20 mouse cellular contexts compared by ENCODE assay signal in the genomic region with DNA sequence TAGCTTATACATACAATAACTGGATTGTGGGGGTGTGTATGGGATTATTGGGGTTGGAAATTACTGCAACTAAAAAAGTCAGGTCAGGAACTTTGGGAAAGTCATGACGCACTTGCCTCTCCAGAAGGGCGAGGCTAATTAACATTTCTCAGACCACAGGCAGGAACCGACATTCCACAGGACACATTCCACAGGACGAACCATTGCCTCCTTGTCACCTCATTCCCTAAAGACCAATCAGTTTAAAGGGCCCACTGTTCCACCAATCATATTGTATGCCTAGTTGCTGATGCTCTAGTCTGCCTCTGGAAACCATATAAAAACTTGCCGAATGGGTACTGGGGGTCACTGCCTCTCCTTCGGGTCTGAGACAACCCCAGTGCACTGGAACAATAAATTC.
DNase-seq lines count a peak whose midpoint lies in the region.
"Had no signal": no experiment of that assay in that cellular context is flagged by ENCODE, and none has a peak within 500 bp of the region (broad histone marks: within the 10 kb centered on the region; RNA-seq: fewer than 3 reads in every experiment).

No protein-coding gene starts in this region.

- no peaks in the 10 kb centered on the region for H3K36me3 ChIP-seq in hindbrain, embryonic 10.5 days
- H3K36me3 ChIP-seq: embryonic facial prominence, embryonic 10.5 days; embryonic facial prominence, embryonic 12.5 days; forebrain, embryonic 15.5 days had no signal

- H3K27ac ChIP-seq in hindbrain, embryonic 10.5 days: no peak overlapping the region
- H3K27ac ChIP-seq: embryonic facial prominence, embryonic 10.5 days; embryonic facial prominence, embryonic 12.5 days; forebrain, embryonic 13.5 days; forebrain, embryonic 15.5 days had no signal

- no peaks in the 10 kb centered on the region for H3K9me3 ChIP-seq in hindbrain, embryonic 10.5 days
- H3K9me3 ChIP-seq: embryonic facial prominence, embryonic 10.5 days; embryonic facial prominence, embryonic 12.5 days; forebrain, embryonic 13.5 days; forebrain, embryonic 15.5 days had no signal

- 84% methylated on average over 6 of the region's 6 CpGs for WGBS in hindbrain, embryonic 10.5 days

- H3K4me1 ChIP-seq in hindbrain, embryonic 10.5 days (replicated peaks): no peaks in the 10 kb centered on the region
- H3K4me1 ChIP-seq: forebrain, embryonic 13.5 days; forebrain, embryonic 15.5 days had no signal

- DNase-seq in heart, adult 11 months: peak; percentile 61
- DNase-seq in heart, postnatal 10 days: no peak
- peak; percentile 24 for DNase-seq in 3134 (ENCODE audit: extremely low read depth, insufficient read length, low spot score)
- peak; percentile 76 for DNase-seq in ES-CJ7 (ENCODE audit: low read depth, low spot score)
- peak; percentile 88 for DNase-seq in ZHBTc4 (ENCODE audit: low read depth, low spot score)
- DNase-seq in kidney, adult 11 months: no peak
- no peak for DNase-seq in hindbrain, embryonic 10.5 days (ENCODE audit: low spot score)
- DNase-seq: adrenal gland, adult 2 months; adrenal gland, postnatal 10 days; adrenal gland, postnatal 25 days; cerebellum, adult 11 months; cerebellum, adult 18-20 months; cerebellum, adult 8-10 months; cerebellum, postnatal 10 days; cerebellum, postnatal 25 days; forebrain, postnatal 0 days had no signal

- H3K4me3 ChIP-seq in hindbrain, embryonic 10.5 days: no peak overlapping the region
- H3K4me3 ChIP-seq: embryonic facial prominence, embryonic 10.5 days; embryonic facial prominence, embryonic 12.5 days; forebrain, embryonic 13.5 days; forebrain, embryonic 15.5 days had no signal

- intact Hi-C loops in heart, postnatal 10 days (cut with DNase I): no loop called here

- H3K27me3 ChIP-seq in hindbrain, embryonic 10.5 days (ENCODE audit: insufficient read depth, poor library complexity, severe bottlenecking): no peaks in the 10 kb centered on the region
- H3K27me3 ChIP-seq: embryonic facial prominence, embryonic 12.5 days; forebrain, embryonic 13.5 days; forebrain, embryonic 15.5 days had no signal

Comparison
In these comparisons a context has a peak if more than half of its experiments do, and no peak if none do; other contexts are left out.
1. DNase-seq: peak in heart, adult 11 months (single experiment), 3134 (single experiment), ES-CJ7 (single experiment) and ZHBTc4 (single experiment); none in heart, postnatal 10 days (0 of 2), kidney, adult 11 months (single experiment) and hindbrain, embryonic 10.5 days (single experiment).